Mouse (Mus musculus): ENCODE measurements around the gene Rad51. TPM values are rescaled to one million over a fixed set of nuclear protein-coding genes. Genes with fewer than 3 reads are reported as not detected.

Rad51 gene
- polyA plus RNA-seq (2015; fragmentation: Nextera tagmentation; extraction: Ambion mirVana) = 4.9 and 5.0 TPM in 2 replicates

GRCm38 (mm10) chr2:119112438-119113112, at the start of gene Rad51:
Rad51 (plus strand) TSS chr2:119112793.

GRCm38 (mm10) chr2:119156681-119157572, 44.3 kb downstream of the Rad51 start, which contains the start of gene Rmdn3:
Rmdn3 (minus strand) TSS chr2:119157034.

GRCm38 (mm10) chr2:119166901-119167865, 54.6 kb downstream of the Rad51 start, which contains the start of gene Gchfr:
Gchfr (plus strand) TSS chr2:119167773.

GRCm38 (mm10) chr2:119173991-119174651, 61.5 kb downstream of the Rad51 start, which contains the start of gene Gm14137:
Gm14137 (plus strand) TSS chr2:119174509.

Other genes with a start within 250 kb of the Rad51 start
- gene Bahd1, start 212.4 kb upstream of the Rad51 start, polyA plus RNA-seq (2015; fragmentation: Nextera tagmentation; extraction: Ambion mirVana) = 6.7 and 6.8 TPM in 2 replicates
- gene Chst14, start 186.3 kb upstream of the Rad51 start, polyA plus RNA-seq (2015; fragmentation: Nextera tagmentation; extraction: Ambion mirVana) = 5.2 and 6.4 TPM in 2 replicates
- gene Ccdc32, start 83.4 kb upstream of the Rad51 start, polyA plus RNA-seq (2015; fragmentation: Nextera tagmentation; extraction: Ambion mirVana) = 46.5 and 49.0 TPM in 2 replicates
- 3.4 and 4.1 TPM in 2 replicates for gene Rpusd2, start 78.0 kb upstream of the Rad51 start, polyA plus RNA-seq (2015; fragmentation: Nextera tagmentation; extraction: Ambion mirVana)
- gene Knl1, start 65.7 kb upstream of the Rad51 start, polyA plus RNA-seq (2015; fragmentation: Nextera tagmentation; extraction: Ambion mirVana) = 3.9 and 4.6 TPM in 2 replicates
- 37.5 and 40.3 TPM in 2 replicates for gene Rmdn3, start 44.2 kb downstream of the Rad51 start, polyA plus RNA-seq (2015; fragmentation: Nextera tagmentation; extraction: Ambion mirVana)
- gene Gchfr, start 55.0 kb downstream of the Rad51 start, polyA plus RNA-seq (2015; fragmentation: Nextera tagmentation; extraction: Ambion mirVana) = 5.1 and 5.2 TPM in 2 replicates
- gene Gm14137, start 61.7 kb downstream of the Rad51 start, polyA plus RNA-seq (2015; fragmentation: Nextera tagmentation; extraction: Ambion mirVana) = 0.32 and 0.74 TPM in 2 replicates
- gene Zfyve19, start 95.8 kb downstream of the Rad51 start, polyA plus RNA-seq (2015; fragmentation: Nextera tagmentation; extraction: Ambion mirVana) = 50.5 and 60.4 TPM in 2 replicates
- gene Dnajc17, start 96.0 kb downstream of the Rad51 start, polyA plus RNA-seq (2015; fragmentation: Nextera tagmentation; extraction: Ambion mirVana) = 18.1 and 21.3 TPM in 2 replicates
- gene Ppp1r14d, start 117.1 kb downstream of the Rad51 start, polyA plus RNA-seq (2015; fragmentation: Nextera tagmentation; extraction: Ambion mirVana) = not detected in 2 replicates
- 0.68 and 0.87 TPM in 2 replicates for gene Spint1, start 124.6 kb downstream of the Rad51 start, polyA plus RNA-seq (2015; fragmentation: Nextera tagmentation; extraction: Ambion mirVana)
- 48.6 and 49.2 TPM in 2 replicates for gene Rhov, start 158.5 kb downstream of the Rad51 start, polyA plus RNA-seq (2015; fragmentation: Nextera tagmentation; extraction: Ambion mirVana)
- gene Vps18, start 175.9 kb downstream of the Rad51 start, polyA plus RNA-seq (2015; fragmentation: Nextera tagmentation; extraction: Ambion mirVana) = 17.6 and 19.3 TPM in 2 replicates
- 1.8 and 3.0 TPM in 2 replicates for gene Dll4, start 213.0 kb downstream of the Rad51 start, polyA plus RNA-seq (2015; fragmentation: Nextera tagmentation; extraction: Ambion mirVana)
- gene Chac1, start 238.4 kb downstream of the Rad51 start, polyA plus RNA-seq (2015; fragmentation: Nextera tagmentation; extraction: Ambion mirVana) = 15.1 and 16.3 TPM in 2 replicates

Data from neural tube, postnatal 0 days (tissue).